Mouse (Mus musculus) erythroblast, embryonic 14.5 days (primary cell): ENCODE measurements around the gene Rpl13.
"Not testable (repeated sequence)": the region's sequence is repeated elsewhere in the genome, so short reads cannot be mapped to it uniquely, and the experiment has no call there.

ENCODE experiments used
- GATA1 ChIP-seq: IDR thresholded peaks from 2 replicates; pipeline ENCODE4 v1.6.1; 2012; ENCODE audit warnings: low read length, inconsistent platforms, mixed read lengths
- TAL1 ChIP-seq: IDR thresholded peaks from 3 replicates; pipeline ENCODE4 v1.6.1; 2012; ENCODE audit warnings: low read length, inconsistent platforms, mixed read lengths

DNA sequence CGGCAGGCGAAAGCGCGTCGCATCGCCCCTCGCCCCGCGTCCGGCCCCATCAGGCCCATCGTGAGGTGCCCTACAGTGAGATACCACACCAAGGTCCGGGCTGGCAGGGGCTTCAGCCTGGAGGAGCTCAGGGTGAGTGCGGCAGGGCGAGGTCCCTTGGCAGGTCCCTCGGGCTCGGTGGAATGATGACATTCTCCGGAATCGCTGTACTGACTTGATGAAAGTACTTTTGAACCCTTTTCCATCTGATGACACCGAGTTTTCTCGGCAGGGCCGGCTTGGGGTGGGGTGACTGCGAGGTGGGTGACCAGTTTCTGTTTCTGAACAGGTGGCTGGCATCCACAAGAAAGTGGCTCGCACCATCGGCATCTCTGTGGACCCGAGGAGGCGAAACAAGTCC is 705 bp downstream of the Rpl13 start:
- TF ChIP-seq GATA1, TAL1: not testable (repeated sequence)
